Mouse (Mus musculus) kidney, adult 8-10 months (tissue): ENCODE results near the gene Apol7a.
A peak's percentile ranks its signal among the peaks of the same experiment; 100 is the strongest.
"Not testable (repeated sequence)": the region's sequence is repeated elsewhere in the genome, so short reads cannot be mapped to it uniquely, and the experiment has no call there.

Source experiments
- DNase-seq, 2 experiments: peaks; one replicate each; pipeline ENCODE4 v3.0.0; 2022

The Apol7a gene

DNA sequence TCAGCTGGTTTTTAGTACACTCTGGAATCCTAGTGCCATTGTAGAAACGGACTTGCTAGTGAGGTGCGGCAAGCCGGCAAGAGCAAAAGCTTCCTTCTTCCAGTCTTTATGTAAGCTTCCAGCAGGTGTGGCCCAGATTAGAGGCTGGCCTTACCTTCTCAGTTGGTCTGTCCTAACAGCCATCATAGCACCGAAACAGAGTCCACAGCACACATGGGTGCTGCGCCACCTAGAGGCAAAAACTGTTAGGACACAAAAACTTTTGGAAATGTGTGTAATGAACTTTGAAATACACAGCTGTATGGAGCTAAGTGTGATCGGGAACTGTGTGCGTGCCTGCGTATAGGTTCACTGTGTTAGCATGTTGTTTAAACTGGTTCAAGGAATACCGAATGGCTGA, at the start of gene Apol7a:
Gene Apol7a, minus strand, starts transcription at position 84 of the 400 bp plus-strand sequence.
- peak in 1 of 2 experiments; percentile 25 for DNase-seq

DNA sequence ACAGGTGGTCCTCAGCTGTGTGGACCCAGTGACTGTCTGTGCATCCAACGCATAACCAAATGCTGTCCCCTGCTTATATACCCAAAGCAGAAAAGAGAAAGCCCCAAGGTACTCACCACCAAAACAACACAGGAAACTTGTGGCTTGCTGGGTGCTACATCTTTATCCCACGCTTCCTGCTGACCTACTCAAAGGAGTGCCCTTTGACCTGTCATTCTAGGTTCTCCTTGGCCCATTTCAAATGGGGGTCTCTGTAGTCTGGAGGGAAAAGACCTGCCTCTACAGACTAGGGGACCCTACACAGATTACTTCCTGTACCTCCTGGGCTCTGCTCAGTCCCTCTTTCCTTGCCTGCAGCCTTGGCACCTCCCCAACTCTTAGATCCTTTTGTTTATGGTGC, 48.5 kb upstream of the Apol7a start, which contains the start of gene Apol7b:
Gene Apol7b, minus strand, starts transcription at position 101 of the 400 bp plus-strand sequence.
- not testable (repeated sequence) for DNase-seq

DNA sequence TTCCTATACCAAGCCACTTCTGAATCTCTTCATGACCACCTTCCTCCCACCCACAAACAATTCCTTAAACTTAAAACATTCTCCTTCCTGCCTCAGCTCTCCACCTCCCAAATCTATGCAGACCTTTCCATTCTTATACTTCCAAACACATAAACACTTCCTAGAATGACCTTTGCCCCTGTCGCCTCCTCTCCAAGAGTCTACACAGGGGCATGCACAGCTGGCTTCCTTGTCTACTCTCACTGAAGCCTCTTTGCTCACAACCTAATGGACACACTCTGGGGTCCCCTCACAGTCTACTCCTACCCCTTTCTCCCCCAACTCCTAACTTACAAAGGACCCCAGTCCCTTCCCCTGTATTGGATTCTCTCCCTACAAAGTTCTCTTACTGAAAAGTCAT, 46.8 kb upstream of the Apol7a start:
- not testable (repeated sequence) for DNase-seq

DNA sequence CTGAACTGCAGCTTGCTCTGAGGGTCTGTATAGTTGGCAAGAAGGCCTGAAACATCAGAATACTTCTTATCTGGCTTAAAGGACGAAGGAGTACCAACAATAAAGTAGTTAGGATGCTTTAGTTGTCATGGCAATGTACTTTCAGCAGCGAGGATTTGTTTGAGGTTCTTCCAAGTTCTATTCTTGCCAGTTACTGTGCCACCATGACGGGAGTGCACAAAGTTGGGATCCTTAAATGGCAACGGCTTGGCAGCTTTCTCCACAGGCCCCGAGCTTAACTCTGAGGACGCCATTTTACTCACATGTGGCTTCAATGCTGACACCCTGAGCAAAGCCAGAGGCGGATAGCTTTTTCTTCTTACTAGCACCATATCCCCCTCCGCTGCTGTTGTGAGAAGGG, 45.8 kb upstream of the Apol7a start:
- not testable (repeated sequence) for DNase-seq

DNA sequence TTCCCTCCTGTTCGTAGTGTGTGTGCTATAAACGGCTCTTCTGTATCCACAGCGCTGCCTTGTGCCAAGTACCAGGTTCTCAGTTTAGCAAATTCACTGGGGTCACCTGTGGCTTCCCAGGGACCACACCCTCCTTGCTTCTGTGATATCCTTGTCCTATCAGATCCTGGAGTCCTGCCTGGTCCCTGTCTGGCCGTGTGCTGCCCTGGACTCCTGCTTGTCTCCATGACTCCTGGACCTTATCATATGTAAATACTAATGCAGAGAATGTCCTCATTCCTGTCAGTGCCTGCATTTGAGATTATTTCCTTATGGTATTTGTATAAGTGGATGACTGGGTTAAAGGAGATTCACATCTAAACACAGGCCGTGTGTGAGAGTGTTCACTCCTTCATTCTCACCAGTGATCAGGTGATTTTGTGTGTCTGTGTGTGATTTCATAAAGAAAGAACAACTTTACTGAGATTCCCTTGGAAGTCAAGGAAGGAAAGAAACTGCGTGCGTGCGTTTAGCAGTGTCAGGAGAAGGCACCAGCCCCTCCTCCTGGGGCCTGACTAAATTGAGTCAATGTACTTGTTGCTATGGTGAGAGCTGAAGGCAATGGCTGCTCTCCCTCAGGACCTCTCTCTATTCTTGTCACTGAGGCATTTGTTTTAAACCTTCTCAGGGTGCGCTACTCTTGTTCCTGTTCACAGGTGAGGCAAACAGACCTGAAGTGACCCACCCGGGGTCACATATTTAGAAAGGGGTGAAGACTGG, 30.0 kb upstream of the Apol7a start:
- not testable (repeated sequence) for DNase-seq

DNA sequence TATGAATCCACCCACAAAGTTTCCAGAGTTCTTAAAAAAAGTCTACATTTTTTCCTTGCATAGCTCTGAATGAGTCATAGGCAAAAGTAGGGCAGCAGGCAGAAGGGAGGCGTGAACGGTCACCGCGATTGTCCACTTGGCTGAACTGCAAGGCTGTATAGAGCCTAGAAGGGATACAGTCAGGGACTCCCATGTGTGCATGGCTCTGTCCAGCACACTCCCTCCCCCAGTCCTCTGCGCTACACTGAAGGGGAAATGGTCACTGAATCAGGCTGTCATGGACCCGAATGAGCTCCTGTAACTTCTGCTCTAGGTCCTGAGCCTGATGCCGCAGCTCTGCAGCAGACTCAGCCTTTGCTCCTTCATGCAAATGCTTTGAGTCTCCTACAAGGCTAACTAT, 24.0 kb upstream of the Apol7a start:
- not testable (repeated sequence) for DNase-seq

DNA sequence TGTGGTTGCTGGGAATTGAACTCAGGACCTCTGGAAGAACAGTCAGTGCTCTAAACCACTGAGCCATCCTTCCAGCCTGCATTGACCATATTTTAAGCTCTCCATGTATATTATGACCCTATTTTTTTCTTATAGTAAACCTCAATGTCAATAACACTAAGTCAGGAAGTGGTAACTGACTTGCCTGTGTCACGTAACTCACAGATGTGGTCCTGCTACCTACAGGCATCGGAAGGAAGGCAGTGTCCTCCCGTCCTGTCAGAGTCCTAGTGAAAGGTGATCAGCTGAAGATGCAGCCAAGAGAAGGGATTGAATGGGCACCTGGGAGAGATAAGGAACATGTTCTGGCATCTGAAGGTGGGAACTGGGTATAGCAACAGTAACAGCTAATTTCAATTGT, 20.7 kb upstream of the Apol7a start:
- not testable (repeated sequence) for DNase-seq

DNA sequence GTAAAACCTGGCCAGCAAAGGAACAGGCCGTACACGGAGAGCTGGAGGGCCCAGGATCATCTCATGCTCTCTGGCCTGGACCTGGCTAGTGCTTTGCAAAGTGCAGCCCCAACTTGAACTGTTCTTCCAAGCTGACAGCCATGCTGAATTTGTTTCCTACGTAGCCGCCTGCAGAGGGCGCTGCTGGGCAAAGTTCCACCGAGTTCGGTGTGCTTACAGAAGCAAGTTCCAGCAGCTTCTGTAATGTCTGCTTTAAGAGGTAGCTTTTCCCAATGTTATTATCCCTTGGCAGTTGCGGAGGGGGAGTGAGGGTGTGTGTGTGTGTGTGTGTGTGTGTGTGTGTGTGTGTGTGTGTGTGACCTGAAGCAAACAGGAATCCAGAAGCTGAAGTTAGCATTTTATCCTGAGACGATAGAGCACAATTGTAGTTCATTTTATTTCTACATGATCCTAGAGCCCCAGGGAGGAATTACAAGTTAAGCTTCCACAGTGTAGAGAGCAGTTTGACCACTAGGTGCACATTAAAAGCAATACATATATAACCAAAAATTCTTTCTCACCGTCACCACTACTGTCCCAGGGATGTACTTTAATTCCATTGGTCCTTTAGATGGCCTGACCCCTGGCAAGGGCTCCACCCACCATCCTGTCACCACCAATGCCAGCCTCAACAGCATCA, 17.9 kb upstream of the Apol7a start:
- DNase-seq: not testable (repeated sequence)

DNA sequence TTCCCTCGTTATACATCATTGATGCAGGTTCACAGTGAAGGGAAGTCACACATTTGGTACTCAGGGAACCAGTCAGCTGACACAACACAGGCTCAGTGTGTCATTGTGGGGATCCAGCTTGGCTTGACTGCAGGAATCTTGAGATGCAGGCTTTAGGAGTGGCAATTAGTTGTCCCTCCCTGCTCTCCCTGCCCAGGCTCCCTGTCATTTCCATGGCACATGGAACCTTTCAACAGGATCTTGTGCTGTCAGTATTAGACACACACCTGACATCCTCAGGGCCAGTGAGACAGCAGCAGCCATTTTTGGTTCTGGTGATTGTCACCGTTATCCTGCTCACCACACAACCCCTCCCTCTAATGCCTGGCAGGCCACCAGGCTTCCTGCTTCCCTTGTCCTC, 16.7 kb upstream of the Apol7a start:
- DNase-seq: not testable (repeated sequence)

DNA sequence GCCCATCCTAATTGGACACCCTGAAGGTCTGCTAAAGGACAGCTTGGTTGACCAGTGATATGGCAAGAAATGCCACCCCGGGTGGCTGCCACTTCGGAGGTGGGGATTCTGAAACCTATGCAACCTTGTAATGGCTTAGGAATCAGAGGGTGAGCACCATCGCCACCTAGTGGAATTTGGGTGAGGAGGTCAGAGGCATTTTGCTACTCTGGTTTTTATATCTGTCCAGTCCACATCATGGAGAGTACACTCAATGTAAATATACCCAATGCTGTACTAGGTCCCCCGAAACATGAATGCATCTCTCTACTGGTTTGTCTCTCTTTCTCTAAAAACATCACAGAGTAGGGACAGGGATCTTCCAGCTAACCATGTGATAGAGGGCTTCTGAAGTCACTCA, 13.8 kb upstream of the Apol7a start:
- not testable (repeated sequence) for DNase-seq

DNA sequence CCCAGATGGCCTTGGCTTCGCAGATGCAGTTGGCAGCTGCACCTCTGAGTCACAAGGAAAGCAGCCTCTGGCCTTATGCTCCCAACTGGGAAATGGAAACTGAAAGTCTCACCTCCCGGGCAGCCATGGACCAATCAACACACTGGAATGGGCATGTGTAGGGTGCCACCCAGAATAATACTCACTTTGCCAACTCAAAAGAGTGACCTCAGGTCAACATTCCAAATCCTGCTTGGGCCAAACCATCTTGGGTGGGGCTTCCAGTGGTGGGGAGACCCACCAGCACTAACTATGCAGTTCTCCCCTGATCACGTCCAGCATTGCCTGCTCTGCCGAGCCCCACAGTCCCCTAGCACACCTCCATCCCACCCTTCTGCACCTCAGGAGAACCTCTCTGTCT, 12.1 kb upstream of the Apol7a start, which contains the start of gene Apol9a:
Gene Apol9a, minus strand, starts transcription at position 101 of the 400 bp plus-strand sequence.
- not testable (repeated sequence) for DNase-seq

DNA sequence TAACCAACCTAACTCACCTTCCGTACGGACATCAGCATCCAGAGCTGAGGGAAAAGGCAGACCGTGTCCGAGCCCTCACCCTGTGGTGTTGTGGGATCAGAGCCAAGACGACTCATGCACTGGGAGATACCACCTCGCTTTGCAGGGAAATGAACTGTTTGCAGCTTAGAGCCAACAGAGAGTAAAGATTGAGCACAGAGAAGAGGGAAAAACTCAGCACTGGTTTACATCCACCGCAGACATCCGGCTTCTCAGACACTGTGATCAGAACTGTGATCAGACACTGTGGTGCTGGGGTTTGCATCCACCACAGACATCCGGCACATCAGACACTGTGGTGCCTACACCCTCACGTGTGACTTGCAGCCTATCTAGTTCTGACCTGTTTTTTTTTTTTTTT, 7.5 kb upstream of the Apol7a start:
- DNase-seq: not testable (repeated sequence)

DNA sequence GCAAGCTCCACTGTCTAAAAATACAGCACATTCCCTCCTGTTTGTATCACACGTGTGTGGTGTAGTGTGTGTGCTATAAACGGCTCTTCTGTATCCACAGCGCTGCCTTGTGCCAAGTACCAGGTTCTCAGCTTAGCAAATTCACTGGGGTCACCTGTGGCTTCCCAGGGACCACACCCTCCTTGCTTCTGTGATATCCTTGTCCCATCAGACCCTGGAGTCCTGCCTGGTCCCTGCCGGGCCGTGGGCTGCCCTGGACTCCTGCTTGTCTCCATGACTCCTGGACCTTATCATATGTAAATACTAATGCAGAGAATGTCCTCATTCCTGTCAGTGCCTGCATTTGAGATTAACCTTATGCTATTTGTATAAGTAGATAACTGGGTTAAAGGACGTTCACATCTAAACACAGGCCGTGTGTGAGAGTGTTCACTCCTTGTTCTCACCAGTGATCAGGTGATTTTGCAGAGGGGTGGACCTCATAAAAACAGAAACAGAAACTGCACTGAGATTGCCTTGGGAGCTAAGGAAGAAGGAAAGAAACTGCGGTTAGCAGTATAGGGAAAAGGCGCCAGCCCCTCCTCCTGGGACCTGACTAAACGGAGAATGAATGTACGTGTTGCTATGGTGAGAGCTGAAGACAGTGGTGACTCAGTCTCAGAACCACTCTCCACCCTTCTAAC, 1.3 kb downstream of the Apol7a start:
- not testable (repeated sequence) for DNase-seq

DNA sequence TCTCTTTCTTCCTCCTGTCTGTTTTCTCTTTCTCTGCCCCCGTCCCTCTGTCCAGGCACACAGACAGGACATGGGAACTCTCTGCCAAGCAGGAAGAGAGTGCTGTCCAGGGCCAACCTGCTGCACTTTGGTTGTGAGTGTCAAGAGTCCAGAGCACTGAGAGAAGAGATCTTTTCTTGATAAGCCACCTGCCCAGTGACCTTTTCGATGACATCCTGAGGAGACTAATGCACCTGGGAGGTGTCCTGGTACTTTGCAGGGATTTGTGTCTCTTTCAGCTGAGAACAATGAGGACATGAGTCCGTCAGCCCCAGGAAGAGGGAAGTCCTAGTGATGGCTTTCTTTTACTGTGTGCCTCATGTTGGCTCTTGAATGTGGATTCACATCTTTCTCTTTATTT, 5.1 kb downstream of the Apol7a start:
- not testable (repeated sequence) for DNase-seq

DNA sequence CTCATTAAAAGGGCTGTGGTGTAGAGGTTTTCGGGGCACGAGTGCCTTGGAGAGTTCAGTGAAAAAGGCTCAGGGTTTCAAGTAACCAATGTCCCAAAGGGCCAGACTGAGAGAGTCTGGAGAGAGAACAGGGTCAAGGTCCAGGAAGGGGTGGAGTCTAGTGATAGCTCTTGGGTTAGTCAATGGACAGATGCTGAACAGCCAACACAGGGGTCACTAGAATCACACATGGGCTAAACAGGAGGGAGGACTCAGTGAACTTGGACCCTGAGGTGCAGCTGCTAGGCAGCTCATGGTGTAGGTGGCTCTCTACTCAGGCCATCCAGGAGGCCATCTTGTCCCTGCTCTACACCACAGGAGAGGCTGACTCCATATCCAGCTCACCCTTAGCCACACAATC, 11.4 kb downstream of the Apol7a start:
- DNase-seq: peak; percentile 54 to 70

DNA sequence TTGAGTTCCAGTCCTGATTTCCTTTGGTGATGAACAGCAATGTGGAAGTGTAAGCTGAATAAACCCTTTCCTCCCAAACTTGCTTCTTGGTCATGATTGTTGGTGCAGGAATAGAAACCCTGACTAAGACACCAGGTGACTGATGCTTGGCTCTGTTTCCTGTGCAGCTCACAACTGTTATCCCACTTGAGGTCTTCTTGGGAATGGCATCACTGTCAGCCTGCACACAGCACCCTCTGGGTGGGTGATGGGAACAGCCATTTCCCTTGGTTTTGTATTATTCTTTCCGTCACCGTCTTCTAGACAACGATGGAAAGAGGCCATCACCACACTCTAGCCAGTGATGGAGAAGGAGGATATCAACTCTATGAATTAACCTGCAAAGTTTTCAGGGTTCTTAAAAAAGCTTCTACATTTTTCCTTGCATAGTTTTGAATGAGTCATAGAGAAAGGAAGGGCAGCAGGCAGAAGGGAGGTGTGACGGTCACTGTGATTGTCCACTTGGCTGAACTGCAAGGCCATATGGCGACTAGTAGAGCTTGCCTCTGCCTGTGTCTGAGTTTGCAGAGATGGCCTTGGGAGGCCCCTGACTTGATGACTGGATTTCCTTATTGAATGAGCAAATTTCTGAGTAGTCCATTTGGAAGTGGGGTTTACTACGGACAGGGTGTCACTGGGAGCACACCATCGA, 14.4 kb downstream of the Apol7a start:
- no peak for DNase-seq

DNA sequence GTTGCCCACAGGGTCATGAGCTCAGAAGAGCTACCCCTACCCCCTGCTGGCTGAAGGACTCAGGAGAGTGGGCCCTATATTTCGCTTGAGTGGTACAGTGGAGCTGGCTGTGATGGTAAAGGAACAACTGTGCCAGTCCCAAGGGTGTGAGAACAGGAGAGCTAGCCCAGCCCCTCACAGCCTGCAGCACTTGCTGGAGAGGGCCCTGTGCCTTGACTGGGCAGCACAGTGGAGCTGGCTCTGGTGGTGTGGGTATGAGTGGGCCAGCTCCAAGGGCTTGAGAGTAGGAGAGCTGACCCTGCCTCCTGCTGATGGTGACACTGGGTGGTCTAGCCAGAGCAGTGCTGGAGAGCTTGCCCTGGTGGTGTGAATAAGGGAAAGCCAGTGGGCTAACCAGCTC, 16.0 kb downstream of the Apol7a start:
- DNase-seq: no peak

DNA sequence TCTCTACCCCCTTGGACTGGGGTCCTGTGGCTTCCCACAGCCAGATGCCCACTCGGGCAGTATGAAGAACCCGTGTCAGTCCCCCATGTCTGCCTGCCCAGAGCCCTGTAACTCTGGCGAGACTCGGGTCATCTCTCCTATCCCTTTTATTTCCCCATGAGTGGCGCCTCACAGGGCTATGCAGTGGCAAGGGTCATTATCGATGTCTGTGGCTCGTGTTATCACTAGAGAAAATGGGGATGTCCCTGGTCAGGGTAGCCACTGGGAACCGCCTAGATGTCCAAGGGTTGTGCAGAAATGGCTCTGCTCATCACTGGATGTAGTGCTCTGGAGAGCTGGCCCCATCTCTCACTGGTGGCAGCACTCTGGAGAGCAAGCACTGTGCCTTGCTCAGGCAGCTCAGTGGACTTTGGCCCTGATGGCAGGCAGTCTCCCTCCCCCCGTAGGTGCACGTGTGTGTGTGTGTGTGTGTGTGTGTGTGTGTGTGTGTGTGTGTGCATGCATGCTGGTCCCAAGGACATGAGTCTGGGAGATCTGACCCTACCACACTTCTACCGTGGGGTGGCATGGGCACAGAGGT, 16.5 kb downstream of the Apol7a start:
- no peak for DNase-seq

DNA sequence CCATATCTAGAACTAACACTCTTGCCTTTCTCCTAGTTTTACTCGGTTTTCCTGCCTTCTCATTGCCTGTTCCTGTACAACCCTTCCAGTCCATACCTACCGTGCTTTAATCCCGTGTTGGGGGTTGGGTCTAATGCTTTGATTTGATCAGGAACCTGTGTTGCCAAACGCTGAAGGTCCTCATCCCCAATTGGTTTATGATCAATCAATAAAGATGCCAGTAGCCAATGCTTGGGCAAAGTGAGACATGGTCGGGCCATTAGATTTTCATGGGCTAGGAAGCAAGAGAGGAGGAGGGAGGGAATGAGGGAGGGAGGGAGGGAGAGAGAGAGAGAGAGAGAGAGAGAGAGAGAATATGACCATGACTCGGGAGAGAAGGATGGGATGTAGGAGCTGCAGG, 17.4 kb downstream of the Apol7a start:
- no peak for DNase-seq

DNA sequence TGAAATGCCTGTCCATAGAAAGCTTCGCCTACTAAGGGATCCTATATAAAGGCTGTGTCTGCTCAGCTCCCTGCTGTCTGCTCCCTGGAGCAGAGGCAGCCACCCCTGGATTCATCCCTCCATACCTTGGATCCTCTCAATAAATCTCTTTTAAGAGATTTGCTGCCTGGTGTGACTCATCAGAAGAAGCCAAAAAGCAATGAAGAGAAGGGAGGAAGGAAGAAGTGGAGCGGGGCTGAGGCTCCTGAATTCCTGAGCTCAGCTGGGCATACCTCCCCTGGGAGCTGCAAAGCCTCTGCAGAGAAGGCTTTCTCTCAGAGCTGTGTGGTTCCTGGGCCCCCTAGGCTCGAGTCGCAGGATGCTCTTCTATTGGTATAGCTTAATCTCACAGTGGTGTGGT, 19.0 kb downstream of the Apol7a start:
- DNase-seq: no peak

DNA sequence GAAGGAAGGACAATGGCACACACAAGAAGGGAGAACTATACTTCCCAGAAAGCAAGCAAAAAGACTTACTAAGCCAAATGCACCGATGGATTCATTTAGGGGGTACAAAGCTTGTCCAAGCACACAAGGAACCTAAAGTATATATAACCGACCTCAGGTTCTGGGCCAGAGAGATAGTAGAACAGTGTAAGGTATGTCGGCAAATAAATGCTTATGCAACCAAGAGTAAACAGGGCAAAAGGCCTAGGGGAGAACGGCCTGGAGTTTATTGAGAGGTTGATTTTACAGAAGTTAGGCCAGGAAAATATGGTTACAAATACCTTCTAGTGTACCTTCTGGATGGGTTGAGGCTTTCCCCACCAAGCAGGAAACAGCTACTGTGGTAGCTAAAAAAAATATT, 21.5 kb downstream of the Apol7a start:
- DNase-seq: no peak

DNA sequence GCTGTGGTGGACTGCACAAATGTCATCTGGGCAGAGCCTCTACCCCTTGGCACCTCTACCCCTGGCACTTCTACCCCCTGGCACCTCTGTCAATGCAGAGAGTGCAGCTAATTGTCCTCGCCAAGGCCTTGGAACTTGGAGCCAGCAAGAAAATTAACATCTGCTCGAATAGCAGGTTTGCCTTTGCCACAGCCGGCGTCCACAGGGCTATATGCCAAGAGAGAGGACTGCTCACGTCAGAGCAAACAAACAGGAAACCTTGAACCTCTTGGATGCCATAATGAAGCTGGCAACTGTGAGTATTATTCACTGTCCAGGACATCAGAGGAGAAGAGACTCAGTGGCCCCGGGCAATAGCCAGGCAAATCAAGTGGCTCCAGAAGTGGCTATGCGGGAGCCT, 22.0 kb downstream of the Apol7a start:
- DNase-seq: no peak

DNA sequence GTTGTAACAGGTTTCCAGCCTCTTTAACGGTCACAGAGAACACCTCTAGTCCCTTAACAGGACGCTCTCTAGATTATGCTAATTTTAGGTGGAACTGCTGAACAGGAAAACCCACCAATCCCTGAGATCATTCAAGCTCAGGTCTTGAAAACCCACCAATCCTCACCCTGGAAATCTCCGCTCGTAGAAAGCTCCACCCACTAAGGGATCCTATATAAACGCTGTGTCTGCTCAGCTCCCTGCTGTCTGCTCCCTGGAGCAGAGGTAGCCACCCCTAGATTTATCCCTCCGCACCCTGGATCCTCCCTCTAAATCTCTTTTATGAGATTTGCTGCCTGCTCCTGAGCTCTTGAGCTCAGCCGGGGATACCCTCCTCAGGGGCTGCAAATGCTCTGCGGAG, 28.3 kb downstream of the Apol7a start:
- DNase-seq: no peak
